Mouse (Mus musculus): Measurements from ENCODE around the gene Erp29. TPM values are rescaled to one million over a fixed set of nuclear protein-coding genes. Genes with fewer than 3 reads are reported as not detected.

Erp29 gene
- polyA plus RNA-seq, 1 experiment from 2014 or later, result 187 TPM

DNA sequence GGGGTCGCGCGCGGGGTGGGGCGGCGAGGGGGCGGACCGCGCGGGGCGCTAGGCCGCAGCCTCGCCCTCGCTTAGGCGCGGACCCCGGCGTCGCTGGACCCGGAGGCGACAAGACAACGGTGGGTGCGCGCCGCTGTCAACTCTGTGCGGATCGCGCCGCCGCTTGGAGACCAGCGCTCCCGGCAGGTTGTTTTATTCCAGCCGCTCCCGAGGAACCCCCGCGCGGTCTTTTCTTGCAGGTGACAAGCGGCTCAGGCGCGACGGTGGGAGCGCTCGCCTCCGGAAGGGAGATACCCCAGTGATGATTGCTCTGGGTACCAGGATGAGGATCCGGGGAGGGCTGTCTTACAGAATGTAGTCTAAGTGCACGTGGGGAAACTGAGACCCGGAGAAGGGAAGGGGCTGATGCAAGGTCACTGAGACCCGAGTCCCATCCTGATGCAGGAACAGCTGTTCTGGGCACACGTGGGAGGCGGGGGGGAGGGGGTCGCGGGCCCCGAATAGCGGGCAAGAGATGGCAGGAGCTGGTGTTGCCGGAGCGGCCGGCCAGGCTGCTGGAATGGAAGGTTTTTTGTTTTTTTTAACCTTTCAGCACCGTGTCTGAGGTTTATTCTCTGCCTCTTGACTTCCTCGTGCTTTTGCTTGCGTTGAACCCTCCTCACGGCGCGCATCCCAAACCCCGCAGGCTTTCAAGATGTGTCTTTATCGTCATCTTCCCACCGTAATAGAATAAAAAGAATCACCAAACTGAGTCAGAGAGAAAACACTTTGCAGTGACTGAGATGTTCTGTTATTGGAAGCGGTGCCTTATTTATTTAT is 54.0 kb downstream of the Erp29 start:
- Histone ChIP-seq H3K27ac (replicated peaks) (peak overlapping the region; percentile 82), H3K4me3 (peak overlapping the region; percentile 98), H3K9me3 (no peaks in the 10 kb centered on the region), H3K4me2 (peak overlapping the region; percentile 87), H3K36me3 (no peaks in the 10 kb centered on the region; the same call in 1 of the 2 replicates), H3K4me1 (replicated peaks) (peaks cover 34% of the 10 kb centered on the region), H3K27me3 (no peaks in the 10 kb centered on the region), H3K9ac (peak overlapping the region; percentile 95)
- WGBS, result 1% methylated on average over 67 of the region's 67 CpGs
- peak; percentile 80 for ATAC-seq (ENCODE audit: low FRiP score, low read depth)

DNA sequence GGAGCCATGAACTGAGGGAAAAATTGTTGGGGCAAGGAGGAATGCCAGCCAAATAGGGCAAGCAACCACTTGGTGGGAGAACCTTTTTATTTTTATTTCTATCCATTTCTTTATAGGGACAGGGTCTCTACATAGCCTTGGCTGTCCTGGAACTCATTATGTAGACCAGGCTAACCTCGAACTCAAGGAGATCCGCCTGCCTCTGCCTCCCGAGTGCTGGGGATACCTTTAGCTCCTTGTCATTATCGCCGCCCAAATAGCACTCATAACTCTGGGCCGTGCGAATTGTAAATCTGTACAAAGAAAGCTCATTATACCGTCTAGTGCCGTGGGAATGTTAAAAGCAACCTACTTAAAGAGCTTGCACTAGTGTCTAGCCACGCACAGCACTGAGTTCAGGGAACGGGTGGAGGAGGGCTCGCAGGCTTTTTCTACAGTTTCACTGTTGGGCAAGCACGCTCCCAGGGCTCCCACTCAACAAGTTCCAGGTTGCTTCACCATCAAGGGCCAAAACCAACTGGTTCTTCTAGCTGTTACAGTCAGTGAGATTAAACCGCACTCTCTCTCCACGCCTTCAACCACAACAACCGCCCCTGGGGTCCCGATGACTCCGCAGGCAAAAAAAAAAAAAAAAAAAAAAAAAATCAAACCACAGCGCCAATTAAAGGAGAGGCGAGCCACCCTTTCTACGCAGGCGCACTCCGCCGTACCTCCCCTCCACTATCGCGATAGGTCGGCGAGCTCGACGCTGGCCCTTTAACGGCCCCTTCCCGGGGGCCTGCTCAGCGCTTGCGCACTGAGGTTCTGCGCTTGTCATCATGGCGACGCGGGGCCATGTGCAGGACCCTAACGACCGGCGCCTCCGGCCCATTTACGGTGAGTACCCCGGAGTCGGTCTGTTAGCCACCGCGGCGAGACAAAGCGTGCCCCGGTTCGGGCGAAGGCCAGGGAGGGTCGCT is 54.8 kb downstream of the Erp29 start, which contains the start of gene Naa25:
Gene Naa25 (plus strand): TSS at position 750 of the 959 bp plus-strand sequence.
- no peaks in the 10 kb centered on the region for H3K27me3 ChIP-seq
- no peaks in the 10 kb centered on the region for H3K9me3 ChIP-seq
- H3K4me1 ChIP-seq (replicated peaks), result peaks cover 34% of the 10 kb centered on the region
- peak within 1 kb of the TSS; percentile 87 for H3K4me2 ChIP-seq
- H3K27ac ChIP-seq (replicated peaks), result peak within 1 kb of the TSS; percentile 82
- no peaks in the 10 kb centered on the region; the same call in 1 of the 2 replicates for H3K36me3 ChIP-seq
- peak; percentile 97 for ATAC-seq (ENCODE audit: low FRiP score, low read depth)
- H3K4me3 ChIP-seq, result peak within 1 kb of the TSS; percentile 98
- peak within 1 kb of the TSS; percentile 95 for H3K9ac ChIP-seq
- WGBS, result 10% methylated on average over 53 of the region's 53 CpGs

DNA sequence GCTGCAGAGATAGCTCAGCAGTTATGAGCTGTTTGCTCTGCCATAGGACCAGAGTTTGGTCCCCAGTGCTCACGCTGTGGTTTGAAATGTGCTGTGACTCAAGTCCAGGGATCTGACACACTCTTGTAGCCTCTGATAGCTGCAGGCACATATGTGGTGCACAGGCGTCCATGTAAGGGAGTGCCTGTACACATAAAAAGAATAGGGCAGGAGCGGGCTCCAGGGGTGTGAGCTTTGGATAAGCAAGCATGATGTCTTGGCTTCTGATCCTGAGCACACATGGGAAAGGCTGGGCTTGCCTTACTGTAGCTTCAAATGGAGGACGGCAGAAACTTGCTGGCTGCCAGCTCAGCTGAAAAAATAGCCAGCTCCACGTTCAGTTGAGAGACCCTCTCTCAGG is 56.7 kb downstream of the Erp29 start:
- H3K27ac ChIP-seq (replicated peaks), result no peak overlapping the region
- no peak for ATAC-seq (ENCODE audit: low FRiP score, low read depth)
- H3K27me3 ChIP-seq, result no peaks in the 10 kb centered on the region
- H3K4me2 ChIP-seq, result no peak overlapping the region
- H3K36me3 ChIP-seq, result no peaks in the 10 kb centered on the region; the same call in 1 of the 2 replicates
- H3K9me3 ChIP-seq, result no peaks in the 10 kb centered on the region
- no peak overlapping the region for H3K4me3 ChIP-seq
- H3K9ac ChIP-seq, result no peak overlapping the region
- peaks cover 26% of the 10 kb centered on the region for H3K4me1 ChIP-seq (replicated peaks)
- 82% methylated on average over 5 of the region's 5 CpGs for WGBS

DNA sequence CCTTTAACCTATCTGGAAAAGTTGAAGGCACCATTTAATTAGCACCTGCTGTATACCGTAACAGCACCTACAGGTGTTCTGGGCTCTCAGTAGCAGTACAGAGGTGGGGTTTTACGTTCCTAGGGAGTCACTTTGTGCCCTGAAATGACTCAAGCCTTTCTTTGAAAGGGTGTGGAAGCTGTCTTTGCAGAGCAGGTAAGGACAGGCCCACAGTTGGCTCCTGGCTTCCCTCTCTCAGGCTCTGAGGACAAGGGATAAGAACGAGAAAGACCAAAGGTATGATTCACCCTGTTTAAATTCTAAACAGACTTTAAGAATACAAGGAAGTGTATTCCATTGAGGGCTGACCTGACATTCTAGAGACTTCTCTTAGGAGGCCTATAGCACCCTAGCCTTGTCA is 58.9 kb downstream of the Erp29 start:
- Histone ChIP-seq H3K27ac (replicated peaks) (no peak overlapping the region), H3K4me3 (no peak overlapping the region), H3K27me3 (no peaks in the 10 kb centered on the region), H3K4me1 (replicated peaks) (peaks cover 7% of the 10 kb centered on the region), H3K4me2 (no peak overlapping the region), H3K36me3 (no peaks in the 10 kb centered on the region), H3K9ac (no peak overlapping the region), H3K9me3 (no peaks in the 10 kb centered on the region)
- 87% methylated on average over 3 of the region's 3 CpGs for WGBS
- ATAC-seq (ENCODE audit: low FRiP score, low read depth), result no peak

DNA sequence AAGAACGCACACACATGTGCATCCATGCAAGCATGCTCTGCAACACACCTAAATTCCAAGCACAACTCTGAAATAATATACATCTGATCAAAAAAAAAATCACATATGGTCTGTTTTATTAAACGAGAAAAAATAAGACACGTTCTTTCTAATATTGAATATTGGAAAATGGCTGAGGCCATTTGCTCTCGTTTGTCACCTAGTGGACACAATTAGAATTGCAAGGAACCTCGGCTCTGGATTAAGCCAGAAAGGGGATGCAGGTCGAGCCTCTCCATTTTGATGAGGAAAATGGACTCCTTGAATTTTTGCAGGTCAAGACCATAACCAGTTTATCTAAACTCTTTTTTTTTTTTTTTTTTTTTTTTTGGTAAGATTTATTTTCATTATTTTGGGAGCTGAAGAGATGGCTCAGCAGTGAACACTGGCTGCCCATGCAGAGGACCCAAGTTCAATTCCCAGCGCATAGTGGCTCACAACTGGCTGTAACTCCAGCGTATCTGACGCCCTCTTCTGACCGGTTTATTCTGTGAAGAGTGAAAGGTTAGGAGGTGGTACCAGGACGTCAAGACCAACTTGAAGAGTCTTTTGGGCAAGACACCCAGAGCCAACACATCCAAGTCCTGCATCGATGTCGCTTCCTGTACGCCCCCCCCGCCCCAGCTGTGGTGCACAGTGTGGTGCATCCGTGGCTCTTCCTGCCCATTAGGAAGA is 59.5 kb downstream of the Erp29 start:
- Histone ChIP-seq H3K27ac (replicated peaks) (no peak overlapping the region), H3K9ac (no peak overlapping the region), H3K36me3 (no peaks in the 10 kb centered on the region), H3K4me1 (replicated peaks) (peaks cover 7% of the 10 kb centered on the region), H3K27me3 (no peaks in the 10 kb centered on the region), H3K4me2 (no peak overlapping the region), H3K9me3 (no peaks in the 10 kb centered on the region), H3K4me3 (no peak overlapping the region)
- no peak for ATAC-seq (ENCODE audit: low FRiP score, low read depth)
- 56% methylated on average over 16 of the region's 16 CpGs for WGBS

DNA sequence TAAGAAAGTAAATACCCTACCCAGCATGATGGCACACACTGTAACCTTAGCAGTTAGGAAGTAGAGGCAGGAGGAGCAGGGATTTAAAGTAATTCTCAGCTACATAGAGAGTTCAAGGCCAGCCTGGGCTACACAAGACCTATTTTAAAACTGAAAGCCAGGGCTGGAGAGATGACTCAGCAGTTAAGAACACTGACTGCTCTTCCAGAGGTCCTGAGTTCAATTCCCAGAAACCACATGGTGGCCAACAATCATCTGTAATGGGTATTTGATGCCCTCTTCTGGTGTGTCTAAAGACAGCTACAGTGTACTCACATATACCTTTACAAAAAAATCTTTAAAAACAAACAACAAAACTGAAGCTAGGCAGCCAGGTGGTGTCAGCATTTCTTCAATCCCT is 62.6 kb downstream of the Erp29 start:
- H3K9me3 ChIP-seq, result no peaks in the 10 kb centered on the region
- no peaks in the 10 kb centered on the region for H3K36me3 ChIP-seq
- no peak overlapping the region for H3K4me2 ChIP-seq
- H3K27ac ChIP-seq (replicated peaks), result no peak overlapping the region
- H3K9ac ChIP-seq, result no peak overlapping the region
- H3K4me3 ChIP-seq, result no peak overlapping the region
- H3K27me3 ChIP-seq, result no peaks in the 10 kb centered on the region
- ATAC-seq (ENCODE audit: low FRiP score, low read depth), result no peak
- H3K4me1 ChIP-seq (replicated peaks), result peaks cover 6% of the 10 kb centered on the region

DNA sequence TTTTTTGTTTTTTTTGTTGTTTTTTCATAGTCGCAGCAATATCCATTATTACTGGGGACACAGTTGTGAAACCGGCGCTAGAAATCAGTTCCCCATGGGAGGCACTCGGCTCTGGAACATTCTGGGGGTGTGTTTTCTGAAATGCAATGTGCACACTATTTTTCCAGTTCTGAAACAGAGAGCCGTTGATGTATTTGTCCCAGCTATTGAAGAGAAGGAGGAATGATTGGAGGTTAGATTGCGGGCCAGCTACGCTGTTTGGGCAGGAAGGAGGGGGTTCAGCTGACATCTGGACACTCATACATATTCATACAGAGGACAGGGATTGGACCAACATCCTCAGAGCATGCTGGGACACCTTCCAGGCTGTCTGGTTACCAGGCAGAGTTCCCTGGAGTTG is 63.2 kb downstream of the Erp29 start:
- peaks cover 11% of the 10 kb centered on the region for H3K4me1 ChIP-seq (replicated peaks)
- H3K27ac ChIP-seq (replicated peaks), result no peak overlapping the region
- H3K9me3 ChIP-seq, result no peaks in the 10 kb centered on the region
- no peak for ATAC-seq (ENCODE audit: low FRiP score, low read depth)
- H3K9ac ChIP-seq, result no peak overlapping the region
- no peak overlapping the region for H3K4me2 ChIP-seq
- no peak overlapping the region for H3K4me3 ChIP-seq
- no peaks in the 10 kb centered on the region for H3K36me3 ChIP-seq
- WGBS, result 43% methylated on average over 7 of the region's 7 CpGs
- H3K27me3 ChIP-seq, result no peaks in the 10 kb centered on the region

DNA sequence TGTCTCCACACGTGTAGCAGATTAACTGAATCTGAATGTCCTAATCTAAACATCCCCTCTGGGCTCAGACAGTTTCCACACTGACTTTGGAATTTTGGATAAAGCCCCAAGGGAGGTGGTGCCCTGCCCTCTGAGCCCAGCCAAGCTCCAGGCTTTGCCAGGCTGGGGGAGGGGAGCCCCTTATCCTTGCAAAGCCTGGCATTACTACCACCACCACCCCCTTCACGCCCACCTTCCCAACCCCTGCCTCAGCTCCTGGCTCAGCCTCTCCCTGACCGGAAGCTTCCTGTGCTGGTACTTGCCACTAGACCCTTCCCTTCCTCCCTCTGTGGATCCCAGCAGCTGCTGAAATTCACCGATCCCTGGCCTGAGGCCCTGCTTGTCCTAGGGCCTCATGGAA is 65.2 kb downstream of the Erp29 start:
- Histone ChIP-seq H3K27me3 (no peaks in the 10 kb centered on the region), H3K9me3 (no peaks in the 10 kb centered on the region), H3K4me3 (no peak overlapping the region), H3K4me2 (no peak overlapping the region), H3K36me3 (peaks cover 5% of the 10 kb centered on the region; the same call in 1 of the 2 replicates), H3K27ac (replicated peaks) (no peak overlapping the region), H3K9ac (no peak overlapping the region), H3K4me1 (replicated peaks) (peaks cover 30% of the 10 kb centered on the region)
- 81% methylated on average over 4 of the region's 4 CpGs for WGBS
- ATAC-seq (ENCODE audit: low FRiP score, low read depth), result no peak

DNA sequence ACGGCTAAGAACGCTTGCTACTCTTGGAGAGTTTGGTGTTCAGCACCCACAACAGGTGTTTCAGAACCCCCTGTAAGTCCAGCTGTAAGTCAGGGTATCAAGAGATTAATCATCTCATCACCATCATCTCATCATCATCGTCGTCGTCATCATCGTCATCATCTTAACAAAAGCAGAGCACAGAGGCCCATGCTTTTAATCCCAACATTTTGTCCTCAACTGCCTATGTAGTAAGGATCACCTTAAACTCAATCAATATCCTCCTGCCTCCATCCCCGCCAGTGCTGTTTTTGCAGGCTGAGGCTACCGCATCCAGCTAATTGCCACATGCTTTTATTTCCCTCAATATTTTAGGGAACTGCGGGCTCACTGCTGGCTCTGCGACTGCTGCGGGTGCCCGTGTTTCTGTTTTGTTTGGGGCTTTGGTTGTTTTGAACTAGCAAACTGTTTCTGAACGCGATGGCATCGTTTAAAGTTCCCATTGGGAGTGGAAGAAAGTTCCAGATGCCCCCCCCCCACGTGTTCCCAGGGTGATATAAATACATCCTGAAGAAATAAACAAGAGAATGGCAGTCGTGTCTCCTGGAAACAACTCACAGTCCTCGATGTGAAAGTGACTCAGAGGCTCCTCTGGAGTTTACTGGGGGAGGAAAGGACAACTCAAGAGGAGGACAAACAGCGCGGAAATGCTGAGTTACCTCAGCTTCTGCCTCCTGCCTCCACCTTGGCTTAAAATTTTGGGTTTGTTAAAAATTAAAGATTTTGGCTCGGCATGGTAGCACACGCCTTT is 66.0 kb downstream of the Erp29 start:
- H3K4me1 ChIP-seq (replicated peaks), result peaks cover 30% of the 10 kb centered on the region
- H3K9ac ChIP-seq, result peak overlapping the region; percentile 79
- H3K27ac ChIP-seq (replicated peaks), result peak overlapping the region; percentile 85
- H3K9me3 ChIP-seq, result no peaks in the 10 kb centered on the region
- no peaks in the 10 kb centered on the region for H3K27me3 ChIP-seq
- H3K36me3 ChIP-seq, result peaks cover 8% of the 10 kb centered on the region
- no peak for ATAC-seq (ENCODE audit: low FRiP score, low read depth)
- 34% methylated on average over 22 of the region's 22 CpGs for WGBS
- peak overlapping the region; percentile 71 for H3K4me3 ChIP-seq
- H3K4me2 ChIP-seq, result peak overlapping the region; percentile 66

DNA sequence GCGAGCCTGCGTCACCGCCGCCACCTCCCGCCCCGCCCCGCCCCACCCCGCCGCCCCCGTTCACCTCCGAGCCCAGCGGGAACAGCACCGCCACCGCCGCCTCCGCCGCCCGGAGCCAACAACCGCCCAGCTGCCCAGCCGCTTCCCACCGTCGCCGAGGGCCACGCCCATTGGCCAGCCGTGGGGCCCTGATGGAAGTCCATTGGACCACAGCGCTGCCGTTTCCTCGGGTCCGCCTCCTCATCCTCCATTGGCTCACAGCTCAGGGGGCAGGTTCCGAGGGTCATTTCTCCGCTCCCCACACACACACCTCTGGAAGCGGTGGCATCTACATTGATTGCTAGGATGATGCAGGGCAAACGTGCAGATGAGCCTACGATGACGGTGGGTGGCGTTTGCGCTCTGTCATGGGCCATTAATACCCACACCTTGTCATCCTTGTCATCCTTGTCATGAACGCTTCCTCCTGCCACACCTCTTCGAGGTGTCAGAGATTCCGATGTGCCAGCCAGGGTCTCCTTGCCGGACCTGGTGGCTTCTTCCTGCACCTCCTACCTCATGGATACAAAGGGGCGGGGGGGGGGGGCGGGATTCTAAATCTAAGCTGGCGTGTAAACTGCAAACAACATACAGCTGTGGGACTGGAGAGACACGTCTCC is 66.7 kb downstream of the Erp29 start, which contains the start of gene Trafd1:
Gene Trafd1 (minus strand): TSS at position 172 of the 659 bp plus-strand sequence.
- WGBS, result under 1% methylated on average over 31 of the region's 45 CpGs
- peak; percentile 96 for ATAC-seq (ENCODE audit: low FRiP score, low read depth)
- H3K27ac ChIP-seq (replicated peaks), result peak within 1 kb of the TSS; percentile 85
- H3K9ac ChIP-seq, result peak within 1 kb of the TSS; percentile 79
- H3K4me1 ChIP-seq (replicated peaks), result peaks cover 30% of the 10 kb centered on the region
- H3K36me3 ChIP-seq, result peaks cover 15% of the 10 kb centered on the region
- peak within 1 kb of the TSS; percentile 71 for H3K4me3 ChIP-seq
- no peaks in the 10 kb centered on the region for H3K27me3 ChIP-seq
- H3K4me2 ChIP-seq, result peak within 1 kb of the TSS; percentile 66
- H3K9me3 ChIP-seq, result no peaks in the 10 kb centered on the region

Measured in hindbrain, embryonic 15.5 days (tissue).